Mouse (Mus musculus): Measurements from ENCODE around the gene St8sia4. TPM values are rescaled to one million over a fixed set of nuclear protein-coding genes. Genes with fewer than 3 reads are reported as not detected.

Gene St8sia4
- 12.5 TPM for polyA plus RNA-seq (2014; fragmentation: Illumina TruSeq; extraction: RNeasy Lipid Tissue Mini Kit (QIAGEN cat#74804); ENCODE audit: low read depth, low replicate concordance)

DNA sequence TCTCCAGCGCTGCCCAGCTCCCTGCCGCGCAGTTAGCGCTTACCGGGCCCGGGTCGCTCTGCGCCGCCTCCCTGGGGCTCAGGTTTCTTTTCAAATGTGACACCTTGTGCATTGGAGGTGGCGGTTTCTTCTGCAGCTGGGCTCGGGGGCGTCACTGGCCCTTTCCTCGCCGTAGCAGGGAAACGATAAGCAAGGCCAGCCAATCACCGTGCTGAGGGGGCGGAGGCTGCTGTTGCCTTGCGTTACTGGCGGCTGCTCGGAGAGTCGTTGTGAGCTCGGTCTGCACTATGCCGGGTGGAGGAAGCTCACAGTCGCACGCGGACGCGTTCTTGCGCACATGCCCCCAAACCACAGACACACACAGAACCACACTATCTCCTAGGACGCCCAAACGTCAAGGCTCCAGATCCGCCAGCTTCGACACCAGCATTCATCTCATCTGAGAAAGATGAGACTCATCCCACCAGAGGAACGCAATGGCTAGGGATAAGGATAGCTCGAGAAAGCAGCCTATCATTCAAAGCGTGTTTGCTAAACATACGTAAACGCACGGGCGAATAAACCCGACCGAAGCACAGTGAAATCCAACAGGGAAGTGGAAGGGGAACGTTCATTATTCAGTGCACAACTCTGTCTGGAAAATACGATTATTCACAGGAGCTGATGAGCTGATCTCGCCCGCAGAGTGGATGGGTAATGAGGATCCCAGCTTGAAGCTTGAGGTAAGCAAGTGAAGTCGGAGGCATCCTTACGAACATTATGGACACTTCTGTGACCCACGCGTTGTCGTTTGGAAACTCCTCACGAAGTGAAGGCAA is at the start of gene St8sia4:
Gene St8sia4 (minus strand): TSS at position 137 of the 818 bp plus-strand sequence.

